Mouse (Mus musculus) lung, adult 2 months (tissue): ENCODE data around the gene Cdc6.

Source experiments
- CTCF ChIP-seq: fragments of 200-500 bp; IDR thresholded peaks from 2 replicates; pipeline ENCODE4 v1.5.1; 2011; ENCODE audit warnings: mild to moderate bottlenecking, low read length, control low read depth; ENCODE audit not compliant: insufficient read depth
- POLR2A ChIP-seq: fragments of 200-500 bp; IDR thresholded peaks from 2 replicates; pipeline ENCODE4 v1.6.1; 2011; ENCODE audit warnings: low read depth, mild to moderate bottlenecking, control low read depth, low read length, borderline replicate concordance; ENCODE audit errors: extremely low read depth

GRCm38 (mm10) chr11:98964616-98965415 is 57.2 kb downstream of the Cdc6 start:
- TF ChIP-seq CTCF = no peak
- TF ChIP-seq POLR2A = no peak
